Mouse (Mus musculus) liver, adult 2 months (tissue): ENCODE measurements around the gene Casr.

Source experiments
- CTCF ChIP-seq: fragments of 200-500 bp; IDR thresholded peaks from 2 replicates; pipeline ENCODE4 v1.5.1; 2011; ENCODE audit warnings: low read depth, low read length, control low read depth
- POLR2A ChIP-seq: fragments of 200-500 bp; IDR thresholded peaks from 2 replicates; pipeline ENCODE4 v1.6.1; 2011; ENCODE audit warnings: low read length, control low read depth; ENCODE audit not compliant: insufficient read depth; ENCODE audit errors: extremely low read depth

- TF ChIP-seq CTCF (no peak), POLR2A (no peak)
Observed at GRCm38 (mm10) chr16:36559573-36559972, 2.4 kb downstream of the Casr start.
